Mouse (Mus musculus): Measurements from ENCODE around the gene 2010111I01Rik.

2010111I01Rik gene

GRCm38 (mm10) chr13:63238045-63238444, 273.4 kb downstream of the 2010111I01Rik start:
- intact Hi-C loops (cut with DNase I), result no loop called here

- intact Hi-C loops (cut with DNase I), result no loop called here
These were observed 274.7 kb downstream of the 2010111I01Rik start for GRCm38 (mm10) chr13:63239301-63239804.

GRCm38 (mm10) chr13:63239877-63240671, 275.4 kb downstream of the 2010111I01Rik start:
- intact Hi-C loops (cut with DNase I), result loop anchor here (5.0 kb wide), 2 partner anchors 37 to 92 kb away; no protein-coding TSS in a partner anchor

- intact Hi-C loops (cut with DNase I), result loop anchor here (5.0 kb wide), 2 partner anchors 36 to 91 kb away; no protein-coding TSS in a partner anchor
These were observed 276.1 kb downstream of the 2010111I01Rik start for GRCm38 (mm10) chr13:63240835-63241234.

GRCm38 (mm10) chr13:63241665-63242064, 277.0 kb downstream of the 2010111I01Rik start:
- intact Hi-C loops (cut with DNase I), result loop anchor here (5.0 kb wide), 2 partner anchors 36 to 91 kb away; no protein-coding TSS in a partner anchor

GRCm38 (mm10) chr13:63242401-63243192, 277.9 kb downstream of the 2010111I01Rik start:
- intact Hi-C loops (cut with DNase I), result loop anchor here (5.0 kb wide), 2 partner anchors 35 to 90 kb away; no protein-coding TSS in a partner anchor

GRCm38 (mm10) chr13:63243586-63243985, 278.9 kb downstream of the 2010111I01Rik start:
- intact Hi-C loops (cut with DNase I), result loop anchor here (5.0 kb wide), 2 partner anchors 34 to 89 kb away; no protein-coding TSS in a partner anchor

GRCm38 (mm10) chr13:63244425-63244824, 279.7 kb downstream of the 2010111I01Rik start:
- intact Hi-C loops (cut with DNase I), result loop anchor here (5.0 kb wide), 2 partner anchors 33 to 88 kb away; no protein-coding TSS in a partner anchor

- intact Hi-C loops (cut with DNase I), result loop anchor here (5.0 kb wide), 1 partner anchor 47 kb away; no protein-coding TSS in a partner anchor
These were observed 280.5 kb downstream of the 2010111I01Rik start for GRCm38 (mm10) chr13:63245218-63245617.

GRCm38 (mm10) chr13:63245812-63246211, 281.1 kb downstream of the 2010111I01Rik start:
- intact Hi-C loops (cut with DNase I), result loop anchor here (5.0 kb wide), 1 partner anchor 46 kb away; no protein-coding TSS in a partner anchor

GRCm38 (mm10) chr13:63246332-63246940, 281.7 kb downstream of the 2010111I01Rik start:
- intact Hi-C loops (cut with DNase I), result loop anchor here (5.0 kb wide), 1 partner anchor 46 kb away; no protein-coding TSS in a partner anchor

GRCm38 (mm10) chr13:63247041-63247440, 282.3 kb downstream of the 2010111I01Rik start:
- intact Hi-C loops (cut with DNase I), result loop anchor here (5.0 kb wide), 1 partner anchor 45 kb away; no protein-coding TSS in a partner anchor

GRCm38 (mm10) chr13:63247631-63248030, 282.9 kb downstream of the 2010111I01Rik start:
- intact Hi-C loops (cut with DNase I), result loop anchor here (5.0 kb wide), 1 partner anchor 45 kb away; no protein-coding TSS in a partner anchor

GRCm38 (mm10) chr13:63248318-63248717, 283.6 kb downstream of the 2010111I01Rik start:
- intact Hi-C loops (cut with DNase I), result loop anchor here (5.0 kb wide), 1 partner anchor 44 kb away; no protein-coding TSS in a partner anchor

- intact Hi-C loops (cut with DNase I), result loop anchor here (5.0 kb wide), 1 partner anchor 43 kb away; no protein-coding TSS in a partner anchor
These were observed 284.5 kb downstream of the 2010111I01Rik start for GRCm38 (mm10) chr13:63249171-63249570.

GRCm38 (mm10) chr13:63249741-63250431, 285.2 kb downstream of the 2010111I01Rik start:
- intact Hi-C loops (cut with DNase I), result loop anchor here (5.0 kb wide), 1 partner anchor 42 kb away; no protein-coding TSS in a partner anchor

GRCm38 (mm10) chr13:63250441-63250980, 285.8 kb downstream of the 2010111I01Rik start:
- intact Hi-C loops (cut with DNase I), result no loop called here

GRCm38 (mm10) chr13:63251118-63251889, 286.6 kb downstream of the 2010111I01Rik start:
- intact Hi-C loops (cut with DNase I), result no loop called here

Measured in adrenal gland (tissue).